24 mouse cellular contexts compared by ENCODE assay signal in genomic region chr9:54682846-54683245, GRCm38 (mm10). TPM values are rescaled to one million over a fixed set of nuclear protein-coding genes. Genes with fewer than 3 reads are reported as not detected.
DNase-seq lines count a peak whose midpoint lies in the region; ATAC-seq and TF ChIP-seq lines count a peak whose summit lies in the region.
"Had no signal": no experiment of that assay in that cellular context is flagged by ENCODE, and none has a peak within 500 bp of the region (broad histone marks: within the 10 kb centered on the region; RNA-seq: fewer than 3 reads in every experiment).

No protein-coding gene starts in this region.

- DNase-seq in cerebellum, adult 2 months, result peak; percentile 63 to 81
- DNase-seq in cerebellum, postnatal 36 days, result peak; percentile 53 to 69
- no peak for DNase-seq in right cerebral cortex, adult 18-20 months
- no peak for DNase-seq in ovary, postnatal 14 days (ENCODE audit: low spot score)
- DNase-seq: adrenal gland, postnatal 25 days; embryo, embryonic 11 days; gastrocnemius, postnatal 10 days; heart, adult 18-20 months; kidney, adult 2 months; kidney, postnatal 10 days; layer of hippocampus, postnatal 36 days; lung, postnatal 14 days; right cerebral cortex, postnatal 25 days; thymus, postnatal 4 days had no signal

- no peaks in the 10 kb centered on the region for H3K27me3 ChIP-seq in forebrain, embryonic 16.5 days (replicated peaks; ENCODE audit: control insufficient read depth, insufficient read depth, low read length)
- 0 out of 2 replicates have a peak, but pooled peaks cover 5% of the 10 kb centered on the region for H3K27me3 ChIP-seq in forebrain, embryonic 12.5 days
- peaks cover 48% of the 10 kb centered on the region for H3K27me3 ChIP-seq in megakaryocyte, embryonic 14.5 days (replicated peaks)
- H3K27me3 ChIP-seq in cerebellum, adult 2 months (ENCODE audit: control insufficient read depth, insufficient read depth, low read length), result no peaks in the 10 kb centered on the region
- H3K27me3 ChIP-seq: limb, embryonic 15.5 days; neural tube, embryonic 12.5 days had no signal

- peak; percentile 28; the same call in 1 of the 2 replicates for ATAC-seq in forebrain, embryonic 16.5 days
- ATAC-seq in forebrain, embryonic 12.5 days (ENCODE audit: low FRiP score), result no peak
- ATAC-seq in megakaryocyte, adult 5-6 weeks (ENCODE audit: poor library complexity, severe bottlenecking), result no peak

- 46% methylated on average over 2 of the region's 4 CpGs for WGBS in forebrain, embryonic 16.5 days
- 89% methylated on average over 4 of the region's 4 CpGs for WGBS in forebrain, embryonic 12.5 days
- WGBS in cerebellum, adult 2 months, result 33% methylated on average over 4 of the region's 4 CpGs

- TF ChIP-seq POLR2A in cerebellum, adult 2 months (IDR thresholded peaks at IDR 0.05; ENCODE audit: borderline replicate concordance, insufficient read depth, low read length), result no peak

- H3K4me1 ChIP-seq in forebrain, embryonic 16.5 days (replicated peaks; ENCODE audit: control insufficient read depth, insufficient read depth, low read length), result no peaks in the 10 kb centered on the region
- H3K4me1 ChIP-seq in forebrain, embryonic 12.5 days, result no peaks in the 10 kb centered on the region
- peaks cover 24% of the 10 kb centered on the region for H3K4me1 ChIP-seq in megakaryocyte, embryonic 14.5 days
- no peaks in the 10 kb centered on the region for H3K4me1 ChIP-seq in cerebellum, adult 2 months (ENCODE audit: control insufficient read depth, insufficient read depth, low read length)
- H3K4me1 ChIP-seq: liver, embryonic 15.5 days; neural tube, embryonic 12.5 days had no signal

- TF ChIP-seq CTCF in cerebellum, adult 2 months (IDR thresholded peaks at IDR 0.05; ENCODE audit: borderline replicate concordance, insufficient read depth, low read depth, low read length), result no peak

- H3K27ac ChIP-seq in forebrain, embryonic 16.5 days (ENCODE audit: low read length), result no peak overlapping the region
- H3K27ac ChIP-seq in forebrain, embryonic 12.5 days, result no peak overlapping the region
- no peak overlapping the region for H3K27ac ChIP-seq in cerebellum, adult 2 months (ENCODE audit: insufficient read depth, low read length)
- H3K27ac ChIP-seq: limb, embryonic 15.5 days; liver, embryonic 15.5 days; midbrain, embryonic 10.5 days; neural tube, embryonic 12.5 days had no signal

- H3K4me3 ChIP-seq in forebrain, embryonic 16.5 days (replicated peaks; ENCODE audit: low read length), result no peak overlapping the region
- H3K4me3 ChIP-seq in forebrain, embryonic 12.5 days (replicated peaks), result no peak overlapping the region
- peak overlapping the region; percentile 53 for H3K4me3 ChIP-seq in megakaryocyte, embryonic 14.5 days (replicated peaks)
- H3K4me3 ChIP-seq in cerebellum, adult 2 months (replicated peaks; ENCODE audit: insufficient read depth, low read depth, low read length), result no peak overlapping the region
- H3K4me3 ChIP-seq: limb, embryonic 15.5 days; liver, embryonic 15.5 days; midbrain, embryonic 10.5 days; neural tube, embryonic 12.5 days had no signal

- no peak overlapping the region for H3K9ac ChIP-seq in forebrain, embryonic 16.5 days (replicated peaks; ENCODE audit: low read depth, low read length)
- H3K9ac ChIP-seq in forebrain, embryonic 12.5 days, result no peak overlapping the region
- H3K9ac ChIP-seq: limb, embryonic 15.5 days; liver, embryonic 15.5 days; neural tube, embryonic 12.5 days had no signal

- no peaks in the 10 kb centered on the region for H3K36me3 ChIP-seq in forebrain, embryonic 16.5 days (ENCODE audit: control insufficient read depth, insufficient read depth)
- H3K36me3 ChIP-seq in forebrain, embryonic 12.5 days (replicated peaks), result no peaks in the 10 kb centered on the region
- H3K36me3 ChIP-seq in megakaryocyte, embryonic 14.5 days (replicated peaks; ENCODE audit: low read length), result no peaks in the 10 kb centered on the region
- H3K36me3 ChIP-seq: G1E; limb, embryonic 15.5 days; liver, embryonic 15.5 days; midbrain, embryonic 10.5 days; neural tube, embryonic 12.5 days had no signal

- H3K9me3 ChIP-seq in forebrain, embryonic 16.5 days (ENCODE audit: control insufficient read depth, low read length), result no peaks in the 10 kb centered on the region
- H3K9me3 ChIP-seq in forebrain, embryonic 12.5 days, result no peaks in the 10 kb centered on the region
- no peaks in the 10 kb centered on the region for H3K9me3 ChIP-seq in megakaryocyte, embryonic 14.5 days
- H3K9me3 ChIP-seq: G1E; limb, embryonic 15.5 days; liver, embryonic 15.5 days; midbrain, embryonic 10.5 days; neural tube, embryonic 12.5 days had no signal

- no peak overlapping the region for H3K4me2 ChIP-seq in forebrain, embryonic 16.5 days (ENCODE audit: low read length)
- no peak overlapping the region for H3K4me2 ChIP-seq in forebrain, embryonic 12.5 days
- H3K4me2 ChIP-seq: limb, embryonic 15.5 days; liver, embryonic 15.5 days; neural tube, embryonic 12.5 days had no signal

RNA-seq across cellular contexts. Expression of gene Dnaja4, which starts 15.8 kb away (rescaled TPM):
- polyA plus RNA-seq in forebrain, embryonic 16.5 days (2015; fragmentation: Nextera tagmentation; extraction: Ambion mirVana), result 6.5 and 6.9 TPM in 2 replicates
- 2.8 and 3.1 TPM in 2 replicates for polyA plus RNA-seq in forebrain, embryonic 12.5 days (2016; fragmentation: Nextera tagmentation; extraction: Ambion mirVana)
- polyA plus RNA-seq in megakaryocyte, embryonic 14.5 days (2012; ENCODE audit: insufficient read depth, low replicate concordance), result 0.46 TPM in 1 of 2 replicates, not detected in the other
- 0.84 and 1.6 TPM in 2 replicates for total RNA-seq in megakaryocyte, adult 5-6 weeks (2015)
- 0.62 and 3.7 TPM in 2 replicates for total RNA-seq in megakaryocyte, adult 5-6 weeks (2017)
- 36.4 and 37.5 TPM in 2 replicates for polyA plus RNA-seq in cerebellum, adult 2 months (2012; rRNA removed)
- polyA plus RNA-seq: G1E had no signal

RNA-seq across cellular contexts. Expression of gene Acsbg1, which starts 21.2 kb away (rescaled TPM):
- polyA plus RNA-seq in forebrain, embryonic 16.5 days (2015; fragmentation: Nextera tagmentation; extraction: Ambion mirVana), result 19.5 and 22.6 TPM in 2 replicates
- 14.9 and 22.6 TPM in 2 replicates for polyA plus RNA-seq in forebrain, embryonic 12.5 days (2016; fragmentation: Nextera tagmentation; extraction: Ambion mirVana)
- polyA plus RNA-seq in megakaryocyte, embryonic 14.5 days (2012; ENCODE audit: insufficient read depth, low replicate concordance), result 1.8 TPM in 1 of 2 replicates, not detected in the other
- total RNA-seq in megakaryocyte, adult 5-6 weeks (2015), result 0.25 and 0.75 TPM in 2 replicates
- total RNA-seq in megakaryocyte, adult 5-6 weeks (2017), result 0.20 and 0.40 TPM in 2 replicates
- polyA plus RNA-seq in cerebellum, adult 2 months (2012; rRNA removed), result 270 and 289 TPM in 2 replicates
- total RNA-seq: hematopoietic stem cell, adult 5-6 weeks had no signal

RNA-seq across cellular contexts. Expression of gene Wdr61, which starts 51.5 kb away (rescaled TPM):
- polyA plus RNA-seq in forebrain, embryonic 16.5 days (2015; fragmentation: Nextera tagmentation; extraction: Ambion mirVana), result 115 and 126 TPM in 2 replicates
- 140 and 142 TPM in 2 replicates for polyA plus RNA-seq in forebrain, embryonic 12.5 days (2016; fragmentation: Nextera tagmentation; extraction: Ambion mirVana)
- polyA plus RNA-seq in megakaryocyte, embryonic 14.5 days (2012; ENCODE audit: insufficient read depth, low replicate concordance), result 10.7 and 17.7 TPM in 2 replicates
- total RNA-seq in megakaryocyte, adult 5-6 weeks (2015), result 58.3 and 68.3 TPM in 2 replicates
- 38.9 and 43.2 TPM in 2 replicates for total RNA-seq in megakaryocyte, adult 5-6 weeks (2017)
- 65.3 and 69.6 TPM in 2 replicates for polyA plus RNA-seq in cerebellum, adult 2 months (2012; rRNA removed)

Comparison
In these comparisons a context has a peak if more than half of its experiments do, and no peak if none do; other contexts are left out.
1. DNase-seq: peak in cerebellum, adult 2 months (2 of 2) and cerebellum, postnatal 36 days (2 of 2); none in right cerebral cortex, adult 18-20 months (single experiment) and ovary, postnatal 14 days (single experiment).
2. RNA of gene Acsbg1, which starts 21.2 kb away (polyA plus RNA-seq): 270 to 289 TPM in cerebellum, adult 2 months; 19.5 to 22.6 TPM in forebrain, embryonic 16.5 days, 14.9 to 22.6 TPM in forebrain, embryonic 12.5 days and 1.8 TPM in megakaryocyte, embryonic 14.5 days; every median in the first group is over 10 times any median in the second.